Mouse (Mus musculus) neural tube, embryonic 11.5 days (tissue): ENCODE data around the gene Got1. TPM values are rescaled to one million over a fixed set of nuclear protein-coding genes. Genes with fewer than 3 reads are reported as not detected.

Source experiments
- ATAC-seq: fragments of 200-750 bp; cut with Nextera tagmentation; 2 replicates; pipeline ENCODE4 v1.8.0; 2017; ENCODE audit warnings: moderate number of reproducible peaks, mild to moderate bottlenecking, moderate TSS enrichment, moderate library complexity; ENCODE audit not compliant: insufficient read depth, low FRiP score, low TSS enrichment
- DNase-seq: peaks from one replicate; pipeline ENCODE4 v3.0.0-alpha.2; 2015; ENCODE audit warnings: low spot score
- H3K27ac ChIP-seq: fragments of 300-500 bp; sonication (generic); 2 replicates; pipeline ENCODE4 v1.5.1; 2014; ENCODE audit warnings: low read depth, mild to moderate bottlenecking, low read length
- H3K27me3 ChIP-seq: fragments of 300-500 bp; sonication (generic); 2 replicates; pipeline ENCODE4 v1.6.1; 2014; ENCODE audit warnings: mild to moderate bottlenecking, low read length, mixed read lengths; ENCODE audit not compliant: control insufficient read depth, insufficient read depth
- H3K36me3 ChIP-seq: fragments of 300-500 bp; sonication (generic); 2 replicates; pipeline ENCODE4 v1.6.1; 2014; ENCODE audit warnings: mild to moderate bottlenecking, low read length, moderate library complexity, mixed read lengths; ENCODE audit not compliant: control insufficient read depth, insufficient read depth
- H3K4me1 ChIP-seq: fragments of 300-500 bp; sonication (generic); 2 replicates; pipeline ENCODE4 v1.6.1; 2014; ENCODE audit warnings: low read length, mixed read lengths; ENCODE audit not compliant: control insufficient read depth, insufficient read depth
- H3K4me2 ChIP-seq: fragments of 300-500 bp; sonication (generic); 2 replicates; pipeline ENCODE4 v1.6.1; 2014; ENCODE audit warnings: low read depth, mild to moderate bottlenecking, moderate library complexity
- H3K4me3 ChIP-seq: fragments of 300-500 bp; sonication (generic); 2 replicates; pipeline ENCODE4 v1.5.1; 2014; ENCODE audit warnings: low read depth, low read length
- H3K9ac ChIP-seq: fragments of 300-500 bp; sonication (generic); 2 replicates; pipeline ENCODE4 v1.6.1; 2014; ENCODE audit warnings: mild to moderate bottlenecking, low read length
- H3K9me3 ChIP-seq: fragments of 300-500 bp; sonication (generic); 2 replicates; pipeline ENCODE4 v1.6.1; 2016; ENCODE audit warnings: low read length; ENCODE audit not compliant: control insufficient read depth
- WGBS: fragments of 180-500 bp; shearing (Covaris S2); extraction: QIAGEN DNeasy Blood & Tissue Kit; methylation state at CpG from one replicate; pipeline ENCODE4 v1.1.7; 2014; 5-methylcytosine and 5-hydroxymethylcytosine counted together
- polyA plus RNA-seq: library from polyadenylated mRNA; unstranded; fragments of >200 nt; fragmentation: Nextera tagmentation; extraction: Ambion mirVana; gene quantifications from 2 replicates; pipeline ENCODE4 v1.2.1, GENCODE M21; 2014

The Got1 gene
- polyA plus RNA-seq, 1 experiment from 2014 or later = 57.7 TPM

DNA sequence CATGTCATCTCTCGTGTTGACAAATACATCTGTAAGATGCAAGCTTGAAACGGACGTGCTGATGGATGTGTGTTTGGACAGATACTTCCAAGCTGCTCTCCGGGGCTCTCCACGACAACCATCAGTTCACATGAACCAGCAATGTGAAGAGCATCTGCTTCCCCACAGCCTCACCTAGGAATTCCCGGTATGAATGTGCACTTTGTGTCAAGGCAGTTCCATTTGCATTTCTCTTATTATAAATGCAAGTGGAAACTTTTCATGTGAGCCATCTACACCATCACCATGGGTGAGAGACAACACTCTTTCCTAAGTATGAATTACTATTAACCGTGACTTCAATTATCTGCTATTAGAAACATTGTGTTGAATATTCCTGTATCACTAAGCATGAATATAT, 6.6 kb downstream of the Got1 start:
- Histone ChIP-seq H3K9me3 (no peaks in the 10 kb centered on the region), H3K36me3 (no peaks in the 10 kb centered on the region; the same call in 1 of the 2 replicates), H3K4me3 (no peak overlapping the region), H3K27me3 (no peaks in the 10 kb centered on the region), H3K4me1 (no peaks in the 10 kb centered on the region), H3K9ac (no peak overlapping the region), H3K4me2 (no peak overlapping the region), H3K27ac (no peak overlapping the region)
- ATAC-seq (no peak), DNase-seq (no peak)
- WGBS = 81% methylated on average over 7 of the region's 7 CpGs

DNA sequence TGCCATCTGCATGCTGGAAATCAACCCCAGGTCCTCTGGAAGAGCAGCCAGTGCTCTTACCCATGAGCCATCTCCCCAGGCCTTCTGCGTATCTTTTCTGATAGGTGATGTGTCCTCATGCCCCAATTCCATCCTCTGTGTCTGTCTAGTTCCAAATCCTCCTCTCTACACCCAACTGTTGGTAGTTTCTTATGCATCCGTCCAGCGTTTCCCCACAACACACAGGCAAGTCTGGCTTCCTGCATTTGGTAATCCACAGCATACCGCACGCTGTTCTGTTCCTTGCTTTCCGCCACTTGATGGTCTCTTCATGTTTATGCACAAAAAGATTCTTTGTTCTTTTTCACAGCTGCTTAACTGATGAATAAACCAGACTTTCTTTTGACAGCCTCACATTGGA, 7.1 kb downstream of the Got1 start:
- DNase-seq = no peak
- peaks cover under 1% of the 10 kb centered on the region; the same call in 1 of the 2 replicates for H3K36me3 ChIP-seq
- H3K4me1 ChIP-seq = no peaks in the 10 kb centered on the region
- no peak overlapping the region for H3K27ac ChIP-seq
- H3K27me3 ChIP-seq = no peaks in the 10 kb centered on the region
- WGBS = 80% methylated on average over 6 of the region's 6 CpGs
- H3K9me3 ChIP-seq = no peaks in the 10 kb centered on the region
- no peak overlapping the region for H3K9ac ChIP-seq
- no peak for ATAC-seq
- H3K4me3 ChIP-seq = no peak overlapping the region
- no peak overlapping the region for H3K4me2 ChIP-seq

- H3K27me3 ChIP-seq = no peaks in the 10 kb centered on the region
- WGBS = 94% methylated on average over 14 of the region's 14 CpGs
- H3K9ac ChIP-seq = no peak overlapping the region
- ATAC-seq (no peak), DNase-seq (no peak)
- no peak overlapping the region for H3K4me2 ChIP-seq
- H3K36me3 ChIP-seq = peaks cover 2% of the 10 kb centered on the region; the same call in 1 of the 2 replicates
- H3K9me3 ChIP-seq = no peaks in the 10 kb centered on the region
- H3K27ac ChIP-seq = no peak overlapping the region
- no peak overlapping the region for H3K4me3 ChIP-seq
- H3K4me1 ChIP-seq = no peaks in the 10 kb centered on the region
These were observed 7.9 kb downstream of the Got1 start for GRCm38 (mm10) chr19:43516397-43517035.

GRCm38 (mm10) chr19:43515668-43516396, 8.6 kb downstream of the Got1 start:
- peaks cover 6% of the 10 kb centered on the region; the same call in 1 of the 2 replicates for H3K36me3 ChIP-seq
- no peaks in the 10 kb centered on the region for H3K27me3 ChIP-seq
- H3K9ac ChIP-seq = no peak overlapping the region
- H3K4me3 ChIP-seq = no peak overlapping the region
- WGBS = 93% methylated on average over 23 of the region's 23 CpGs
- H3K4me1 ChIP-seq = no peaks in the 10 kb centered on the region
- no peaks in the 10 kb centered on the region for H3K9me3 ChIP-seq
- ATAC-seq (no peak), DNase-seq (no peak)
- no peak overlapping the region for H3K4me2 ChIP-seq
- H3K27ac ChIP-seq = no peak overlapping the region

DNA sequence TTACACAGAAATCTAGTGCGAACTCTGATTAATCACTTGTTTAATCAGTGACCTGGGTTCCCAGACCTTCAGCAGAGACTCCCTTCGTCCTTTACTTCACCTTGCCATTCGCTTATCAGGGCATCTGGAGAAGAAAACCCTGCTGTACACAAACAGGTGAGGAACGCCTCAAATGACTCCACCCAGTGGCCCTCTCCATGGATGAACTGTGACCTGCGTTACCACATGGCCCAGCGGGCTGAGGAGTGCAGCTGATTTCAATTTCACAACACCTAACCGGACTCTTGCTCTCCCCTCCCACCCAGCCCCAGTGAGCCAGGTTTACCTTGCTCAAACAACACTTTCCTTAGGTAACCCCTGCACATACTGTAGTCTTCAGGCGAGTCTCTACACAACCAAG, 10.5 kb downstream of the Got1 start:
- peaks cover 6% of the 10 kb centered on the region; the same call in 1 of the 2 replicates for H3K36me3 ChIP-seq
- H3K27ac ChIP-seq = no peak overlapping the region
- no peaks in the 10 kb centered on the region for H3K4me1 ChIP-seq
- ATAC-seq (no peak), DNase-seq (no peak)
- no peaks in the 10 kb centered on the region for H3K9me3 ChIP-seq
- no peak overlapping the region for H3K4me3 ChIP-seq
- H3K9ac ChIP-seq = no peak overlapping the region
- WGBS = 96% methylated on average over 8 of the region's 8 CpGs
- H3K4me2 ChIP-seq = no peak overlapping the region
- no peaks in the 10 kb centered on the region for H3K27me3 ChIP-seq

GRCm38 (mm10) chr19:43511621-43512620, 12.5 kb downstream of the Got1 start:
- Histone ChIP-seq H3K9ac (no peak overlapping the region), H3K4me2 (no peak overlapping the region), H3K27me3 (no peaks in the 10 kb centered on the region), H3K9me3 (no peaks in the 10 kb centered on the region), H3K36me3 (peaks cover 6% of the 10 kb centered on the region; the same call in 1 of the 2 replicates), H3K27ac (no peak overlapping the region), H3K4me1 (no peaks in the 10 kb centered on the region), H3K4me3 (no peak overlapping the region)
- 85% methylated on average over 22 of the region's 22 CpGs for WGBS
- ATAC-seq (no peak), DNase-seq (no peak)

- peaks cover 6% of the 10 kb centered on the region for H3K36me3 ChIP-seq
- H3K4me1 ChIP-seq = no peaks in the 10 kb centered on the region
- DNase-seq = no peak
- ATAC-seq = no peak
- no peaks in the 10 kb centered on the region for H3K9me3 ChIP-seq
- H3K27me3 ChIP-seq = no peaks in the 10 kb centered on the region
- 93% methylated on average over 14 of the region's 14 CpGs for WGBS
- H3K27ac ChIP-seq = no peak overlapping the region
- no peak overlapping the region for H3K9ac ChIP-seq
- no peak overlapping the region for H3K4me3 ChIP-seq
- no peak overlapping the region for H3K4me2 ChIP-seq
These were observed 13.8 kb downstream of the Got1 start for GRCm38 (mm10) chr19:43510436-43511220.

GRCm38 (mm10) chr19:43505441-43505840, 19.0 kb downstream of the Got1 start:
- Histone ChIP-seq H3K4me3 (no peak overlapping the region), H3K27me3 (no peaks in the 10 kb centered on the region), H3K4me2 (no peak overlapping the region), H3K27ac (no peak overlapping the region), H3K4me1 (no peaks in the 10 kb centered on the region), H3K9me3 (no peaks in the 10 kb centered on the region), H3K36me3 (peaks cover 10% of the 10 kb centered on the region), H3K9ac (no peak overlapping the region)
- 87% methylated on average over 12 of the region's 12 CpGs for WGBS
- no peak for DNase-seq
- ATAC-seq = no peak
